Mouse (Mus musculus) spleen, adult 12 weeks (tissue): ENCODE measurements at regions not wholly inside any gene's neighbourhood (a gene's known extent, or its start where the extent isn't known, plus 50 kb on each side); places are given as distances from the start of the nearest gene placed in this dataset.

Source experiments
- DNase-seq: peaks from one replicate; pipeline ENCODE4 v3.0.0; 2022; ENCODE audit warnings: low spot score

GRCm38 (mm10) chr6:89256630-89257292, 105.7 kb downstream of the Plxna1 start:
- DNase-seq = no peak

DNA sequence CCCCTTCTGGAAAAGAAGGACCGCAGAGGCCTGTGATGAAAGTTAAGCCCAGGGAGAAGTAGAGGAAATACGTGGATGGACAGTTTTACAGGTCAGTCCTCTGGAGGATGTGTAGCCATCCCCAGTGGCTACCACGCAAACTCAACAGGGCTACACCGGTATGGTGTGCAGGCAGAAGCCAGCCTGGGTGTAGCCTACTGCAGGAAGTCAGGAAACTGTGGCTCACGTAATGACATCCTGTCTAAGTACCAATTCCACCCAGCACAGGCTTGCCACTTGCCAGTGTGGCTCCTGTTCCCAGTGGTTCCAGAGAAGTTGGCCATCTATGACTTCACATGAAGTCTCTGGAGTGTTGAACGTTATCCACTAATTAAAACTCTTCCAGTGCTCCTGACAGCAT, 105.0 kb downstream of the Plxna1 start:
- no peak for DNase-seq

DNA sequence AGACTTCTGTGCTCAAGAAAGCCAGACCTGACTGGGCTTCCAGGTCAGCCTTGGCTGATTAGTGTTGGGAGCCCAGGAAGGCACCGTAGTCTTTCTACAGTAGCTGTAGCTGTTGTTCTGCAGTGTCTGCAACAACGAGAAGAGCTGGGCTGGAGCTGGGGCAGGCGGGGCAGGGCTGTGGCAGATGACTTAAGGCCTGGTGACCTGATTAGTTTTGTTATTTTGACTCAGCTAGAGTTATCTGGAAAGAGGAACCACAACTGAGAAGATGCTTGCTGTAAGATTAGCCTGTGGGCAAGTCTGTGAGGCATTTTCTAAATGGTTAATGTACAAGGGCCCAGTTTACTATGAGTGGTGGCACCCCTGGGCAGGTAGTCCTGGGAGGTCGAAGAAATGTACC, 104.3 kb downstream of the Plxna1 start:
- DNase-seq = no peak

DNA sequence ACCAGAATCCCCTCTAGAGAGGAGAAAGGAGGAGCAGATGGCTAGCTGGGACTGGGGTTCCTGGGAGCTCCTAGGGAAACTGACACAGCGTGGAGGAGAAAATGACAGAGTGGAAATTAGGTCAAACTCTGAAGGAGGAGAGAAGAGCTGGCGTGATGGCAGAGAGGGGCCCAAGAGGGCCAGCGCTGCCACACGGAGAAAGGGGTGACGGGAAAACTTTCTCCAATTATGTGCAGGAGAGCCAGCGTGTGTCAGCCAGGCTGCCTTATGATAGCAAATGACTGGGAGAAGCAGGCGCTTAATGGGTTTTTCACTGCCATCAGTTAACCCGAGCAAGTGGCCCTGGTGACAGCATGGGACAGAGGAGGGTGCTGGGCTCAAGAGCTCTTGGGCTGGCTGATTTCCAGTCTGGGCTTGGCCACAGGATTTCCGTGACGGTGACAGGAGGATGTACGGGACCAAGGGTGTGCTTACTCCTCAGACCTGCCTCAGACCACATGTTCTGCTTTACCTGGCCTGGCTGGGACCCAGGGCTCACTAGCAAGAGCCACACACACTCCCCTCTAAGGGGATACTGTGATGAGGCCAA, 102.9 kb downstream of the Plxna1 start:
- no peak for DNase-seq

GRCm38 (mm10) chr6:89262958-89263357, 99.5 kb downstream of the Plxna1 start:
- no peak for DNase-seq

DNA sequence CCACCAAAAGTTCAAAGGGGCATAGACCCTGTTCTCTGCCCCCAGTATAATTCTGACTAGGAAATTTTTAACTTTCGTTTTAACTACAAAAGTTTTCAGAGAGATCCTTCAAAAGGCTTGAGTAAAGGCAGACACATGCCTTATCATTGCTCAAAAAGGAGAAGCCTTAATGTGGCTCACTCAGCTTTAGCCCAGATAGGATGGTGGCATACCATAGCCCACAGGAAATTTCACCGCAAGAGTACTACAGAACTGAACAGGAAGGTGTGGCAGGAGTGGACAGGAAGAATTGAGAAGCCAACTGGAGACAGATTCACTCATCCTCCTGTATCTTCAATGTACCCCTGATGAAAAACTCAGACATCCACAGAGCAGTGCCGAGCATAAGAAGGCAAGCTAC, 97.1 kb downstream of the Plxna1 start:
- no peak for DNase-seq
